Mouse (Mus musculus) regulatory T cell (primary cell): Measurements from ENCODE around the gene Wls.

ENCODE experiments used
- in situ Hi-C: fragments of 300-600 bp; cut with MboI, MseI; formaldehyde crosslinking; loops from one replicate; pipeline ENCODE4 v1.15.1; 2025; ENCODE audit warnings: high pct_unique_total_duplicates

The Wls gene

GRCm38 (mm10) chr3:159917328-159918090 lies 78.0 kb downstream of the Wls start:
- in situ Hi-C loops: no loop called here
